Mouse (Mus musculus) thymus, adult 2 months (tissue): ENCODE results near the gene Tent4b. TPM values are rescaled to one million over a fixed set of nuclear protein-coding genes. Genes with fewer than 3 reads are reported as not detected.

ENCODE experiments used
- DNase-seq: peaks from one replicate; pipeline ENCODE4 v3.0.0; 2021
- H3K27ac ChIP-seq: fragments of 200-500 bp; 2 replicates; pipeline ENCODE4 v1.5.1; 2012; ENCODE audit warnings: low read length, control low read depth; ENCODE audit not compliant: control insufficient read depth, insufficient read depth
- H3K27me3 ChIP-seq: fragments of 200-500 bp; 2 replicates; pipeline ENCODE4 v1.6.1; 2012; ENCODE audit warnings: mild to moderate bottlenecking, low read length, moderate library complexity, mixed read lengths; ENCODE audit not compliant: control insufficient read depth, insufficient read depth
- H3K36me3 ChIP-seq: fragments of 200-500 bp; 2 replicates; pipeline ENCODE4 v1.6.1; 2012; ENCODE audit warnings: mild to moderate bottlenecking, low read length, moderate library complexity; ENCODE audit not compliant: control insufficient read depth, insufficient read depth
- H3K4me1 ChIP-seq: fragments of 200-500 bp; replicated peaks from 2 replicates; pipeline ENCODE4 v1.6.1; 2012; ENCODE audit warnings: low read length; ENCODE audit not compliant: control insufficient read depth, insufficient read depth
- H3K4me3 ChIP-seq: fragments of 200-500 bp; 2 replicates; pipeline ENCODE4 v1.5.1; 2012; ENCODE audit warnings: mild to moderate bottlenecking, low read length, control low read depth, moderate library complexity; ENCODE audit not compliant: control insufficient read depth, insufficient read depth
- CTCF ChIP-seq: fragments of 200-500 bp; IDR thresholded peaks from 2 replicates; pipeline ENCODE4 v1.5.1; 2012; ENCODE audit warnings: mild to moderate bottlenecking, control low read depth, low read length, moderate library complexity, borderline replicate concordance; ENCODE audit not compliant: control insufficient read depth, poor library complexity, insufficient read depth; ENCODE audit errors: extremely low read depth
- POLR2A ChIP-seq: fragments of 200-500 bp; IDR thresholded peaks from 2 replicates; pipeline ENCODE4 v1.6.1; 2012; ENCODE audit warnings: mild to moderate bottlenecking, low read length, control low read depth, moderate library complexity; ENCODE audit not compliant: control insufficient read depth, poor library complexity, insufficient read depth; ENCODE audit errors: extremely low read depth
- WGBS: fragments of 180-500 bp; shearing (Covaris S2); methylation state at CpG from one replicate; pipeline ENCODE4 v1.1.7; 2018; 5-methylcytosine and 5-hydroxymethylcytosine counted together
- polyA plus RNA-seq: library from polyadenylated mRNA; depleted of rRNA; stranded (reverse); fragments of >200 nt; gene quantifications from 2 replicates; pipeline ENCODE4 v1.2.3, GENCODE M21; 2012

The Tent4b gene
- polyA plus RNA-seq, 1 experiment, result 34.1 TPM

DNA sequence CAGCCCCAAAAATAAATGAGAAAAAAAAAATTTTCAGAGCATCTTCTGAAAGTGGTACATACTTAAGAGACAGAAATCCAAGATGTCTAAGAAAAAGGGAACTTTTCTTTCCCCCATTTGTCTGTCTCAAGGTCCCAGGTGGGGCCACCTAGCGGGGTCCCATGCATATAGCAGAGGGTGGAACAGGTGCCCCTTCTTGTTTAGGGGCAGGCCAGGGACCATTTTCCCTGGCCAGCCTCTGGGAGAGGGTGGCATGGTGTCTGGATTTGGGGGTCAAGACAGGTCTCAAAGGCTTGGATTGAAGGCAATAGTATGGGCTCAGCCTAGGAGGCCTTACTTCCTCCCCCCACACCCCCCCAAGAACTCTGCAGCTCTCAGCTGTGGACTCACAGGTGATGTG, 90.9 kb downstream of the Tent4b start:
- WGBS, result 4% methylated on average over 1 of the region's 1 CpGs

DNA sequence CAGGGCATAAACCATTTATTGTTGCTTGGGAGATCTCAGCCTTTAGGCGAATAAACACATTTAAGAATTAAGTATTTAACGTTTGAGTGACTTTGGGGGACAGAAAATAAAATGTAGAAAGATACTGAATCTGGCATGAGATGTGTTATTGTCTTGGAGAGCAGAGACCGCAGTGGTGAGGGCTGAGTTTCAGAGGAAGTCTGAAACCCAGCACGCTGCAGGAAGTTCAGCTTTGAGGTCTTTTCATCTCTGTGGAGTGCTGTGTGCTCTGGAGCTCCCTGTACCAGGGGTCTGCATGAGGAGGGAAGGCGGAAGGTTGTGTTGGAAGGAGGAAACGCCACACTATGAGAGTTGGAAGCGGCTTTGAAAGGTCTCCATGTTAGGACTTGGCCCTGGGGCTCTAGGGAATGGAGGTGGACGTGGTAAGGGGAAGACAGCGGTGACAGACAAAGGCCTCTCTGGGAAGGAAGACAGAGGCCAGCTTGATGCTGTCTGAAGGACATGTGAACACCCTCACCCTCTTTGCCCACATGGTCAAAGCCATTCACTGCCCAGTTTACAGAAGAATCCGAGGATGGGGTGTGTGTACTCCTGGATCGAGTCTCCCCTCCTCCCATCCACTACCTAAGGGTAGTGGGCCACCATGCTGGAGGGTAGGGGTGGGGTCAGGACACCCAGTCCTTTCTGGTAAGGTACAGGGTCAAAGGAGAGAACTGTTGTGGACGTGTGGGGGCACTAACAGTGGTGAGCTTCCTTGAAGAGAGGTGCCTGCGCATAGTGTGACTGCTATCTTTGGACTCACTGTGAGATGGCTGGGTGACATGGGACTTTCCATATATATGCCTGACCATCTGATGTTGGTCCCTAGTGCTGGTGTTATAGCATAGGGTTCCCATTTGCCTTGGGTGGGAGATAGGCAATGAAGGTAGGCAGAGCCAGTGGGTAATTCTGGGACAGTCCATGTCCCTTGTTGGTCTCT, 91.6 kb downstream of the Tent4b start:
- peaks cover 79% of the 10 kb centered on the region for H3K4me1 ChIP-seq

More for the DNA sequence above, 90.9 kb downstream of the Tent4b start:
- peak; percentile 77 for DNase-seq
- H3K4me1 ChIP-seq, result peaks cover 84% of the 10 kb centered on the region
- peak overlapping the region; percentile 98 for H3K27ac ChIP-seq
- TF ChIP-seq CTCF, result peak; percentile 74; the same call in 1 of the 2 replicates
- TF ChIP-seq POLR2A, result no peak
- peak overlapping the region; percentile 17; the same call in 1 of the 2 replicates for H3K4me3 ChIP-seq
- H3K36me3 ChIP-seq, result no peaks in the 10 kb centered on the region
- no peaks in the 10 kb centered on the region for H3K27me3 ChIP-seq

DNA sequence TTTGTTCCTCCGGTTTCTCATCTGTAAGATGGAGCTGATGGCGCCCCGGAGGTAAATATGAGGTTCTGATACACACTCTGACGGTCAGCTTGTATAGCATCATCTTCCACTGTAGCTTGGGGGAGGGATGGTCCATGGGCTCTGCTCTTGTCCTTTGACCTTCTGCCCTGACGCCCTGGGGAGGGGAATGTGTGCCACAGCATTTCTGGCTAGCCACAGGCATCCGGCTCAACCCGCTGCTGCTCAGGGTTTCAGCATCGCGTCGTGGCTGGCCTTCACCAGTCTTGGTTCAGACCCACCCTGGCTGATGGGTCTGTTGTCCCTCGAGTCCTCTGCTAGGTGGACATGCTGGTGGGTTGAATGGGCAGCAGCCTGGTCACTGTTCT, 92.3 kb downstream of the Tent4b start:
- H3K4me1 ChIP-seq, result peaks cover 73% of the 10 kb centered on the region
- peak overlapping the region; percentile 98; the same call in 1 of the 2 replicates for H3K27ac ChIP-seq
- TF ChIP-seq CTCF, result no peak
- no peak for TF ChIP-seq POLR2A
- no peak for DNase-seq
- no peak overlapping the region for H3K4me3 ChIP-seq
- H3K27me3 ChIP-seq, result no peaks in the 10 kb centered on the region
- H3K36me3 ChIP-seq, result peaks cover 9% of the 10 kb centered on the region
- 65% methylated on average over 11 of the region's 11 CpGs for WGBS

More for the DNA sequence above, 91.6 kb downstream of the Tent4b start:
- TF ChIP-seq CTCF, result no peak
- 0 out of 2 replicates have a peak, but pooled peaks have one; percentile 35 for TF ChIP-seq POLR2A
- Histone ChIP-seq H3K27me3 (no peaks in the 10 kb centered on the region), H3K27ac (peak overlapping the region; percentile 98), H3K36me3 (peaks cover 2% of the 10 kb centered on the region), H3K4me3 (peak overlapping the region; percentile 39)
- DNase-seq, result peak; percentile 70
- 20% methylated on average over 13 of the region's 13 CpGs for WGBS

DNA sequence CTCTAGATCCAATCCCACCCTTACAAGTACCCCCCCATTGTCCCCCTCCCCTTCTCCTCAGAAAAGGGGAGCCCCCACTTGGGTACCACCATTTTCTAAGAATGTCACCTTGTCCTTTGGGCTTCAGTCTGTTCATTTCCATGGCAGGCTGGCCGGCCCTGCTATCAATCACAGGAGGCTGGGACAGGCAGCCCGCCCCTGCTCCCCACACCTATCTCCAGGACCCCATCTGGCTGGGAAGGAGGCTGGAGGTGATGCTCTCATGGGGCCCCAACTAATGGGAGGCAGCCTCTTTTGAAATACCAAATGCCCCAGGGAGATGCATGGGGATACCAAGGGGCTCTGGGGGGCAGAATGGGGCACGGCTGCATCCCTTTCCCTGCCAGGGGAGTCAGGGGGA, 93.9 kb downstream of the Tent4b start:
- no peak overlapping the region for H3K4me3 ChIP-seq
- WGBS, result 89% methylated on average over 3 of the region's 3 CpGs
- H3K27me3 ChIP-seq, result no peaks in the 10 kb centered on the region
- TF ChIP-seq POLR2A (no peak), CTCF (no peak)
- H3K27ac ChIP-seq, result peak overlapping the region; percentile 39; the same call in 1 of the 2 replicates
- H3K36me3 ChIP-seq, result peaks cover 12% of the 10 kb centered on the region
- peaks cover 73% of the 10 kb centered on the region for H3K4me1 ChIP-seq
- no peak for DNase-seq

DNA sequence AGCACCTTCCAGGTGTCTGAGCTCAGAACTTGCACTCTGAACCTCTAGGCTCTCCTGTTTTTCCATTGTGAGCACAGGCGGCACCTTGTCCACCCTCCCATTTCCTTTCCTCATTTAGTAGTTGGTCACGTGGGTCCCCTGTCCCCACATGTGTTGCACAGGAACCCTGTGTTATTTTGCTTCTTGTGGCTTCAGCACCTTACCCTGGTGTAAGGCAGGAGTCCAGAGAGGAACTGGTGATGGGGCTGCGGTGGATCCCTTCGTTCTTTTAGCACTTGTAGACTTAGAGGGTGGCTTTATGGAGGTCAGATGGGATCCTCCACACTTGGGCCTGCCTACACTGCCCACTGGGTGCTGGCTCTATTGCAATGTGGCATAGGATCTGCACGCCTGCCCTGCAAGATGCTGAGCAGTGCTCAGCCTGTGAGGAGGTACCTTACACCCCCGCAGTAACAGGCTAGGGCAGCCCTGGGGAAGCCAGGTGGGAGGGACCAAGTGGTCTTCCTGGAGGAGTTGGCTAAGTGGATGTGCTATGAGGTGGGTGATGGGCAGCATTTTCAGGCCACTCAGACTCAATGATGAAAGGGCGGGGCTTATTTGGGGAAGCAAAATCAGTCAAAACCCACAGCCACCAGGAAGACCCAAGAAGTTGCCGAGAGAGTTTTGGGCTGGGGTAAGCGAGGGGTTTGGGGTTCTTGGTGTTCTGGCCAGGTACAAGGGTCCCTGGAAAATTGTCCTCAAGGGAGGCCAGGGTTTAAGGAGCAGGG, 94.8 kb downstream of the Tent4b start:
- Histone ChIP-seq H3K4me1 (peaks cover 74% of the 10 kb centered on the region), H3K36me3 (peaks cover 12% of the 10 kb centered on the region), H3K4me3 (peak overlapping the region; percentile 20), H3K27ac (peak overlapping the region; percentile 64), H3K27me3 (no peaks in the 10 kb centered on the region)
- DNase-seq, result peak; percentile 55
- TF ChIP-seq CTCF, result no peak
- TF ChIP-seq POLR2A, result 0 out of 2 replicates have a peak, but pooled peaks have one; percentile 35
- 15% methylated on average over 9 of the region's 9 CpGs for WGBS

DNA sequence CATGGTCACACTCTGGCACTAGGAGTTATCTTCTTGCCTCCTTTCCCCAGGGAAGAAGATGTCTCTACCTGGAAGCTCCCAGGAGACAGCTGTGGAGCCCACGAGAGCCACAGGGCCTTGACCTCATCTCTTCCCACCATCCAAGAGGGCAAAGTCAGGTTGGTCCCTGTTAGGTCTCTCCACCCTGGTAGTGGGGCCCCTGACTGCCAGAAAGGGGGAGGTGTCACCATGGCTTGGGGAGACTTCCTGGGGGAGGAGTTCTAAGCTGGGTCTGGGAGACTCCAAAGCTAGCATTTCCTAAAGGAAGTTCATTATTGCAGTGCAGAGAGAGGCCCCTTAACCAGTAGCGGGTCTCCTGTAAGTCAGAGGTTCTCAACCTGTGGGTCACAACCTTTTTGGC, 96.0 kb downstream of the Tent4b start:
- no peak overlapping the region for H3K4me3 ChIP-seq
- WGBS, result 78% methylated on average over 2 of the region's 2 CpGs
- DNase-seq, result no peak
- peaks cover 76% of the 10 kb centered on the region for H3K4me1 ChIP-seq
- no peak for TF ChIP-seq POLR2A
- no peak for TF ChIP-seq CTCF
- no peak overlapping the region; the same call in 1 of the 2 replicates for H3K27ac ChIP-seq
- H3K36me3 ChIP-seq, result peaks cover 12% of the 10 kb centered on the region
- no peaks in the 10 kb centered on the region for H3K27me3 ChIP-seq
